Mouse (Mus musculus) kidney, embryonic 16.5 days (tissue): ENCODE results near the gene Ndufaf2. TPM values are rescaled to one million over a fixed set of nuclear protein-coding genes. Genes with fewer than 3 reads are reported as not detected.

ENCODE experiments used
- ATAC-seq: fragments of 200-750 bp; cut with Nextera tagmentation; 2 replicates; pipeline ENCODE4 v1.8.0; 2017; ENCODE audit warnings: moderate TSS enrichment; ENCODE audit not compliant: low FRiP score, low TSS enrichment
- H3K27ac ChIP-seq: fragments of 300-500 bp; sonication (generic); 2 replicates; pipeline ENCODE4 v1.5.1; 2014; ENCODE audit warnings: low read length
- H3K27me3 ChIP-seq: fragments of 300-500 bp; sonication (generic); 2 replicates; pipeline ENCODE4 v1.6.1; 2014; ENCODE audit warnings: low read length, control low read depth, mixed read lengths; ENCODE audit not compliant: insufficient read depth
- H3K36me3 ChIP-seq: fragments of 300-500 bp; sonication (generic); 2 replicates; pipeline ENCODE4 v1.6.1; 2014; ENCODE audit warnings: low read length, control low read depth, mixed read lengths; ENCODE audit not compliant: insufficient read depth
- H3K4me1 ChIP-seq: fragments of 300-500 bp; sonication (generic); 2 replicates; pipeline ENCODE4 v1.6.1; 2014; ENCODE audit warnings: low read length, control low read depth, mixed read lengths; ENCODE audit not compliant: insufficient read depth
- H3K4me2 ChIP-seq: fragments of 300-500 bp; sonication (generic); replicated peaks from 2 replicates; pipeline ENCODE4 v1.6.1; 2014; ENCODE audit warnings: low read depth, low read length
- H3K4me3 ChIP-seq: fragments of 300-500 bp; sonication (generic); 2 replicates; pipeline ENCODE4 v1.5.1; 2014; ENCODE audit warnings: mild to moderate bottlenecking, low read length
- H3K9ac ChIP-seq: fragments of 300-500 bp; sonication (generic); replicated peaks from 2 replicates; pipeline ENCODE4 v1.6.1; 2014; ENCODE audit warnings: low read length
- H3K9me3 ChIP-seq: fragments of 300-500 bp; sonication (generic); 2 replicates; pipeline ENCODE4 v1.6.1; 2016; ENCODE audit warnings: low read length, control low read depth
- WGBS: fragments of 180-500 bp; shearing (Covaris S2); extraction: QIAGEN DNeasy Blood & Tissue Kit; methylation state at CpG from one replicate; pipeline ENCODE4 v1.1.7; 2014; 5-methylcytosine and 5-hydroxymethylcytosine counted together
- polyA plus RNA-seq: library from polyadenylated mRNA; unstranded; fragments of >200 nt; fragmentation: Nextera tagmentation; extraction: Ambion mirVana; gene quantifications from 2 replicates; pipeline ENCODE4 v1.2.1, GENCODE M21; 2015

The Ndufaf2 gene
- polyA plus RNA-seq, 1 experiment from 2014 or later = 72.6 TPM

DNA sequence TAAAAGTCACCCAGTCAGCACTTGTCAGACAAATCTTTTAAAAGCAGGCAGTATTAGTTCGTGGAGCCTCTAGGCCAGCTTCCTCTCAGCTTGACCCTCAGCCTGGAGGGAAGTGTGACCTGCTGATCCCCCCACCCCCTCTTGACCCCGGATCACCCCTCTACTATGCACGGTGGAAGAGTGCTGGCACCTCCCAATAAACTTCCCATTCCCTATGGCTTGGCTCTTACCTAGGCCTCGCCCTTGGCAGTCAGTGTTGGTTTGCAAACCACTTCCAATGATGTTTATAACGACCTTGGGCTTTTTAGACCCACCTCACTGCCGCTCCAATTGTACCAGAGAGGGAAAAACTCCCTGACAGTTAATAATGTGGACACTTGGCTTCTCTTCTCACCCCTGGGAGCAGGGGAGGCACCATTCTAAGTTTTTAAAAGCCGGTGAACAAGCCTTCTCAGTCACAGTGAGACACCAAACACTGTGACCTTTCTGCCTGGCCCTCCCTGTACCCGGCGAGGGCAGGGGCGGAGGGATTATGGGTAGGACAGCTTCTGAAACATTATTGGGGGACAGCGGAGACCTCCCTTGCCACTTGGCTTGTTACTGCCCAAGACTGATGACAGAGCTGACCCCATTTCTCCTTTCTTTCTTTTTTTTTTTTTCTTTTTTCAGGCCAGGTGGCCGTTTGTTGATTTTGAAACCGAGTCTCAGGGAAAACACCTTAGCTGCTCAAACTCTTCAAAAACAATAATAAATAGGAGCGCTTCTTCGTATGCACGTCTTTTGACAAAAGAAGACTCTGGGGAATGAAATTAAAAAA is 203.8 kb downstream of the Ndufaf2 start:
- no peak overlapping the region for H3K4me3 ChIP-seq
- WGBS = 21% methylated on average over 16 of the region's 16 CpGs
- H3K4me2 ChIP-seq = peak overlapping the region; percentile 39
- H3K9me3 ChIP-seq = no peaks in the 10 kb centered on the region
- H3K9ac ChIP-seq = peak overlapping the region; percentile 39
- no peaks in the 10 kb centered on the region for H3K36me3 ChIP-seq
- peak overlapping the region; percentile 87 for H3K27ac ChIP-seq
- peaks cover 30% of the 10 kb centered on the region for H3K4me1 ChIP-seq
- no peaks in the 10 kb centered on the region for H3K27me3 ChIP-seq
- peak; percentile 64 for ATAC-seq

DNA sequence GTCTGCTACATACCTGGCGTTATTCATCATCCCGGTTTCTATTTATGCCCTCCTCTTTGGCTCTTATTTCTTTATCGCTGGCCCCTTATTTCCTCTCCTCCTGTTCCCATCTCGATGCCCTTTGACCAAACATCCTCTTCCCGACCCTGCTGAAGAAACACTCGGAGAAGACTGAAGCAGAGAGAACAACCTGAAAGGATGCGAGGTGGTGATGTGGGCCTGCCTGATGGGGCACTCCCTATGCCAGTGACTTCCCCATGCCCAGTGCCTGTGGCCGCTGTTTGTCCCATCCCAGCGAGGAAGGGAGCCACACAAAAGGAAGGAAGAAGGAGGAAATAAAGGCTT is 204.4 kb downstream of the Ndufaf2 start:
- no peak overlapping the region for H3K9ac ChIP-seq

More for the DNA sequence above, 204.4 kb downstream of the Ndufaf2 start:
- peaks cover 30% of the 10 kb centered on the region for H3K4me1 ChIP-seq
- 19% methylated on average over 9 of the region's 9 CpGs for WGBS
- H3K4me2 ChIP-seq = peak overlapping the region; percentile 13; the same call in 1 of the 2 replicates
- 0 out of 2 replicates have a peak, but pooled peaks have one; percentile 23 for ATAC-seq
- H3K27me3 ChIP-seq = no peaks in the 10 kb centered on the region
- H3K27ac ChIP-seq = peak overlapping the region; percentile 87
- no peaks in the 10 kb centered on the region for H3K36me3 ChIP-seq
- H3K9me3 ChIP-seq = no peaks in the 10 kb centered on the region
- no peak overlapping the region for H3K4me3 ChIP-seq

Other genes with a start within 250 kb of the Ndufaf2 start
- gene Smim15, start 114.2 kb downstream of the Ndufaf2 start, polyA plus RNA-seq = 80.5 and 84.7 TPM in 2 replicates
- gene Ercc8, start 108 bp upstream of the Ndufaf2 start, polyA plus RNA-seq = 15.4 and 16.7 TPM in 2 replicates
- gene Elovl7, start 55.8 kb upstream of the Ndufaf2 start, polyA plus RNA-seq = 20.5 and 22.0 TPM in 2 replicates
- gene Depdc1b, start 157.7 kb upstream of the Ndufaf2 start, polyA plus RNA-seq = 12.7 and 15.1 TPM in 2 replicates